Mouse (Mus musculus) embryonic fibroblast, embryonic 13.5 days (primary cell): ENCODE measurements around the gene Prelid3b.

Experiments
- CTCF ChIP-seq: IDR thresholded peaks from 2 replicates; pipeline ENCODE4 v1.5.1; 2011; ENCODE audit warnings: mild to moderate bottlenecking, control low read depth, low read length, moderate library complexity, borderline replicate concordance; ENCODE audit not compliant: insufficient read depth
- POLR2A ChIP-seq: IDR thresholded peaks from 2 replicates; pipeline ENCODE4 v1.6.1; 2011; ENCODE audit warnings: low read depth, mild to moderate bottlenecking, control low read depth, low read length, moderate library complexity

GRCm38 (mm10) chr2:174446905-174447304 lies 26.0 kb downstream of the Prelid3b start:
- TF ChIP-seq POLR2A (no peak), CTCF (no peak)
